Mouse (Mus musculus) lung, embryonic 14.5 days (tissue): ENCODE measurements around the gene Tbc1d8. TPM values are rescaled to one million over a fixed set of nuclear protein-coding genes. Genes with fewer than 3 reads are reported as not detected.

Experiments
- ATAC-seq: fragments of 200-750 bp; cut with Nextera tagmentation; 2 replicates; pipeline ENCODE4 v1.8.0; 2017; ENCODE audit warnings: mild to moderate bottlenecking, moderate TSS enrichment, moderate library complexity; ENCODE audit not compliant: insufficient read depth
- DNase-seq: peaks from one replicate; pipeline ENCODE4 v3.0.0-alpha.2; 2015
- H3K27ac ChIP-seq: fragments of 300-500 bp; sonication (generic); 2 replicates; pipeline ENCODE4 v1.5.1; 2014; ENCODE audit warnings: low read depth, mild to moderate bottlenecking, moderate library complexity
- H3K27me3 ChIP-seq: fragments of 300-500 bp; sonication (generic); 2 replicates; pipeline ENCODE4 v1.6.1; 2014; ENCODE audit warnings: low read length, control low read depth; ENCODE audit not compliant: insufficient read depth
- H3K36me3 ChIP-seq: fragments of 300-500 bp; sonication (generic); 2 replicates; pipeline ENCODE4 v1.6.1; 2014; ENCODE audit warnings: control low read depth; ENCODE audit not compliant: insufficient read depth
- H3K4me1 ChIP-seq: fragments of 300-500 bp; sonication (generic); 2 replicates; pipeline ENCODE4 v1.6.1; 2014; ENCODE audit warnings: antibody characterized with exemption, control low read depth; ENCODE audit not compliant: insufficient read depth
- H3K4me2 ChIP-seq: fragments of 300-500 bp; sonication (generic); 2 replicates; pipeline ENCODE4 v1.6.1; 2014; ENCODE audit warnings: mild to moderate bottlenecking
- H3K4me3 ChIP-seq: fragments of 300-500 bp; sonication (generic); 2 replicates; pipeline ENCODE4 v1.5.1; 2014; ENCODE audit warnings: low read depth, low read length
- H3K9ac ChIP-seq: fragments of 300-500 bp; sonication (generic); 2 replicates; pipeline ENCODE4 v1.6.1; 2014
- H3K9me3 ChIP-seq: fragments of 300-500 bp; sonication (generic); 2 replicates; pipeline ENCODE4 v1.6.1; 2016; ENCODE audit warnings: low read depth, low read length, control low read depth
- CTCF ChIP-seq: IDR thresholded peaks from 2 replicates; pipeline ENCODE4 v1.5.1; 2016; ENCODE audit warnings: antibody characterized with exemption, low read depth
- WGBS: fragments of 180-500 bp; shearing (Covaris S2); extraction: QIAGEN DNeasy Blood & Tissue Kit; methylation state at CpG from one replicate; pipeline ENCODE4 v1.1.7; 2014; 5-methylcytosine and 5-hydroxymethylcytosine counted together
- polyA plus RNA-seq: library from polyadenylated mRNA; unstranded; fragments of >200 nt; fragmentation: Nextera tagmentation; extraction: Ambion mirVana; gene quantifications from 2 replicates; pipeline ENCODE4 v1.2.1, GENCODE M21; 2014

The Tbc1d8 gene
- polyA plus RNA-seq, 1 experiment from 2014 or later, result 10.7 TPM

- Histone ChIP-seq H3K9me3 (no peaks in the 10 kb centered on the region), H3K4me1 (no peaks in the 10 kb centered on the region), H3K9ac (no peak overlapping the region), H3K36me3 (no peaks in the 10 kb centered on the region), H3K4me3 (no peak overlapping the region), H3K27me3 (no peaks in the 10 kb centered on the region), H3K4me2 (no peak overlapping the region), H3K27ac (no peak overlapping the region)
- 85% methylated on average over 2 of the region's 2 CpGs for WGBS
- TF ChIP-seq CTCF, result no peak
- no peak for DNase-seq
- ATAC-seq, result no peak
Measured at GRCm38 (mm10) chr1:39388163-39388562, 90.4 kb downstream of the Tbc1d8 start.

GRCm38 (mm10) chr1:39387497-39387896, 91.1 kb downstream of the Tbc1d8 start:
- Histone ChIP-seq H3K9me3 (no peaks in the 10 kb centered on the region), H3K4me2 (no peak overlapping the region), H3K36me3 (no peaks in the 10 kb centered on the region), H3K27ac (no peak overlapping the region), H3K27me3 (no peaks in the 10 kb centered on the region), H3K9ac (no peak overlapping the region), H3K4me1 (no peaks in the 10 kb centered on the region), H3K4me3 (no peak overlapping the region)
- WGBS, result 81% methylated on average over 4 of the region's 4 CpGs
- no peak for TF ChIP-seq CTCF
- ATAC-seq, result no peak
- no peak for DNase-seq

GRCm38 (mm10) chr1:39386456-39386855, 92.1 kb downstream of the Tbc1d8 start:
- H3K4me2 ChIP-seq, result no peak overlapping the region
- H3K9ac ChIP-seq, result no peak overlapping the region
- no peaks in the 10 kb centered on the region for H3K36me3 ChIP-seq
- no peak for TF ChIP-seq CTCF
- no peak overlapping the region for H3K4me3 ChIP-seq
- H3K27ac ChIP-seq, result no peak overlapping the region
- WGBS, result 61% methylated on average over 3 of the region's 3 CpGs
- ATAC-seq, result no peak
- no peaks in the 10 kb centered on the region for H3K9me3 ChIP-seq
- no peak for DNase-seq
- no peaks in the 10 kb centered on the region for H3K4me1 ChIP-seq
- no peaks in the 10 kb centered on the region for H3K27me3 ChIP-seq

- Histone ChIP-seq H3K27me3 (no peaks in the 10 kb centered on the region), H3K4me3 (no peak overlapping the region), H3K9me3 (no peaks in the 10 kb centered on the region), H3K9ac (no peak overlapping the region), H3K27ac (no peak overlapping the region), H3K36me3 (no peaks in the 10 kb centered on the region), H3K4me1 (no peaks in the 10 kb centered on the region), H3K4me2 (no peak overlapping the region)
- ATAC-seq (no peak), DNase-seq (no peak)
- TF ChIP-seq CTCF, result no peak
- WGBS, result 80% methylated on average over 9 of the region's 9 CpGs
Measured at GRCm38 (mm10) chr1:39384914-39385313, 93.6 kb downstream of the Tbc1d8 start.

- H3K27ac ChIP-seq, result no peak overlapping the region
- 0 out of 2 replicates have a peak, but pooled peaks cover 6% of the 10 kb centered on the region for H3K36me3 ChIP-seq
- H3K9me3 ChIP-seq, result no peaks in the 10 kb centered on the region
- ATAC-seq (no peak), DNase-seq (no peak)
- H3K4me2 ChIP-seq, result no peak overlapping the region
- H3K9ac ChIP-seq, result no peak overlapping the region
- no peaks in the 10 kb centered on the region for H3K4me1 ChIP-seq
- WGBS, result 83% methylated on average over 9 of the region's 9 CpGs
- no peaks in the 10 kb centered on the region for H3K27me3 ChIP-seq
- TF ChIP-seq CTCF, result no peak
- H3K4me3 ChIP-seq, result no peak overlapping the region
Measured at GRCm38 (mm10) chr1:39381017-39381416, 97.5 kb downstream of the Tbc1d8 start.

GRCm38 (mm10) chr1:39379021-39379420, 99.5 kb downstream of the Tbc1d8 start:
- ATAC-seq (peak; percentile 45; the same call in 1 of the 2 replicates), DNase-seq (no peak)
- H3K27me3 ChIP-seq, result no peaks in the 10 kb centered on the region
- TF ChIP-seq CTCF, result no peak
- no peak overlapping the region for H3K4me3 ChIP-seq
- H3K36me3 ChIP-seq, result peaks cover 15% of the 10 kb centered on the region
- H3K4me1 ChIP-seq, result no peaks in the 10 kb centered on the region
- no peak overlapping the region for H3K9ac ChIP-seq
- 58% methylated on average over 5 of the region's 5 CpGs for whole genome bisulfite sequencing
- no peak overlapping the region for H3K4me2 ChIP-seq
- H3K9me3 ChIP-seq, result no peaks in the 10 kb centered on the region
- no peak overlapping the region for H3K27ac ChIP-seq

- Histone ChIP-seq H3K27ac (no peak overlapping the region), H3K27me3 (no peaks in the 10 kb centered on the region), H3K4me3 (no peak overlapping the region), H3K9ac (no peak overlapping the region), H3K4me1 (no peaks in the 10 kb centered on the region), H3K36me3 (peaks cover 20% of the 10 kb centered on the region), H3K9me3 (no peaks in the 10 kb centered on the region), H3K4me2 (no peak overlapping the region)
- WGBS, result 79% methylated on average over 1 of the region's 1 CpGs
- ATAC-seq (no peak), DNase-seq (no peak)
- TF ChIP-seq CTCF, result no peak
Measured at GRCm38 (mm10) chr1:39378540-39378939, 100.0 kb downstream of the Tbc1d8 start.

GRCm38 (mm10) chr1:39376726-39377240, 101.8 kb downstream of the Tbc1d8 start:
- H3K27ac ChIP-seq, result no peak overlapping the region
- WGBS, result 94% methylated on average over 9 of the region's 9 CpGs
- no peak overlapping the region for H3K9ac ChIP-seq
- H3K9me3 ChIP-seq, result no peaks in the 10 kb centered on the region
- no peak for DNase-seq
- ATAC-seq, result no peak
- no peaks in the 10 kb centered on the region for H3K27me3 ChIP-seq
- H3K4me2 ChIP-seq, result no peak overlapping the region
- no peak for TF ChIP-seq CTCF
- peaks cover 37% of the 10 kb centered on the region for H3K36me3 ChIP-seq
- no peak overlapping the region for H3K4me3 ChIP-seq
- no peaks in the 10 kb centered on the region for H3K4me1 ChIP-seq
